Mouse (Mus musculus) heart, postnatal 0 days (tissue): ENCODE data around the gene Dmd. TPM values are rescaled to one million over a fixed set of nuclear protein-coding genes. Genes with fewer than 3 reads are reported as not detected.
A peak's percentile ranks its signal among the peaks of the same experiment; 100 is the strongest.

Experiments used
- ATAC-seq: fragments of 200-750 bp; cut with Nextera tagmentation; 2 replicates; pipeline ENCODE4 v1.8.0; 2017; ENCODE audit warnings: low read depth, moderate number of reproducible peaks, moderate library complexity; ENCODE audit not compliant: insufficient read depth
- DNase-seq: peaks from one replicate; pipeline ENCODE4 v3.0.0-alpha.2; 2016; ENCODE audit warnings: low spot score
- H3K27ac ChIP-seq: fragments of 300-500 bp; sonication (generic); 2 replicates; pipeline ENCODE4 v1.5.1; 2014; ENCODE audit warnings: low read depth, mild to moderate bottlenecking
- H3K27me3 ChIP-seq: fragments of 300-500 bp; sonication (generic); 2 replicates; pipeline ENCODE4 v1.6.1; 2014; ENCODE audit warnings: low read length, mixed read lengths; ENCODE audit not compliant: control insufficient read depth, insufficient read depth
- H3K36me3 ChIP-seq: fragments of 300-500 bp; sonication (generic); replicated peaks from 2 replicates; pipeline ENCODE4 v1.6.1; 2014; ENCODE audit warnings: low read length, mixed read lengths; ENCODE audit not compliant: control insufficient read depth, insufficient read depth
- H3K4me1 ChIP-seq: fragments of 300-500 bp; sonication (generic); 2 replicates; pipeline ENCODE4 v1.6.1; 2014; ENCODE audit warnings: antibody characterized with exemption; ENCODE audit not compliant: control insufficient read depth, insufficient read depth
- H3K4me2 ChIP-seq: fragments of 300-500 bp; sonication (generic); 2 replicates; pipeline ENCODE4 v1.6.1; 2014; ENCODE audit warnings: low read depth, mild to moderate bottlenecking, low read length, moderate library complexity
- H3K4me3 ChIP-seq: fragments of 300-500 bp; sonication (generic); 2 replicates; pipeline ENCODE4 v1.5.1; 2014; ENCODE audit warnings: low read depth, low read length
- H3K9ac ChIP-seq: fragments of 300-500 bp; sonication (generic); replicated peaks from 2 replicates; pipeline ENCODE4 v1.6.1; 2014; ENCODE audit warnings: low read depth, low read length, mixed read lengths
- H3K9me3 ChIP-seq: fragments of 300-500 bp; sonication (generic); replicated peaks from 2 replicates; pipeline ENCODE4 v1.6.1; 2016; ENCODE audit warnings: low read length; ENCODE audit not compliant: control insufficient read depth
- CTCF ChIP-seq: IDR thresholded peaks from 2 replicates; pipeline ENCODE4 v1.5.1; 2016; ENCODE audit warnings: antibody characterized with exemption, control low read depth, low read depth
- EP300 ChIP-seq: IDR thresholded peaks from 2 replicates; pipeline ENCODE4 v1.6.1; 2016; ENCODE audit warnings: antibody characterized with exemption, low read depth
- WGBS: fragments of 180-500 bp; shearing (Covaris S2); extraction: QIAGEN DNeasy Blood & Tissue Kit; methylation state at CpG from one replicate; pipeline ENCODE4 v1.1.7; 2014; 5-methylcytosine and 5-hydroxymethylcytosine counted together
- polyA plus RNA-seq: library from polyadenylated mRNA; unstranded; fragments of >200 nt; fragmentation: Nextera tagmentation; extraction: Ambion mirVana; gene quantifications from 2 replicates; pipeline ENCODE4 v1.2.1, GENCODE M21; 2015
- total RNA-seq: library from RNA; depleted of rRNA; stranded (reverse); fragments of >200 nt; gene quantifications from 2 replicates; pipeline ENCODE4 v1.2.3, GENCODE M21; 2014; ENCODE audit warnings: low replicate concordance

The Dmd gene
- total and polyA plus RNA-seq, 2 experiments from 2014 or later: 25.6 to 85.8 TPM

- H3K4me1 ChIP-seq: no peaks in the 10 kb centered on the region
- no peaks in the 10 kb centered on the region for H3K27me3 ChIP-seq
- H3K4me3 ChIP-seq: no peak overlapping the region
- no peak overlapping the region for H3K9ac ChIP-seq
- TF ChIP-seq EP300 (no peak), CTCF (no peak)
- DNase-seq (no peak), ATAC-seq (no peak)
- no peaks in the 10 kb centered on the region for H3K36me3 ChIP-seq
- H3K4me2 ChIP-seq: no peak overlapping the region
- H3K27ac ChIP-seq: no peak overlapping the region
- H3K9me3 ChIP-seq: no peaks in the 10 kb centered on the region
Measured at GRCm38 (mm10) chrX:85093354-85093753, 2144.7 kb downstream of the Dmd start.

DNA sequence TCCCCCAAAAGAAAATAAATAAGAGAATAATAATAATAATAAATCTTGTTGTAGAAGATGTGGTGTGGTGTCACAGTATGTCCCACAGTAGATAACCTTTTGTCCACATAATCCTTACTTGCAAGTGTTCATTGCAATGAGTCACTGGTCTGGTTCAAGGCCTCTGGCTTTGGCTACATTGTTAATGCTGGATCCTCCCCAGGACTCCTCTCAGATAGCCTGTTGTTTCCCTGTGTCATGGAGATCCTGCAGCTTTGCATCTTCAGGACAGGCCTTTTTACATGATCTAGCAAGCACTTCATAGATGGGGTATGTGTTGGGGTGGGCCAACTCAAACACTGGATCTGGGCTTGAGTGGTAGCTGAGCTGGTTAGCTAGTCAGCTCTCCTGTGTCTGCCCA, 2150.0 kb downstream of the Dmd start:
- Histone ChIP-seq H3K27ac (no peak overlapping the region), H3K9me3 (no peaks in the 10 kb centered on the region)

DNA sequence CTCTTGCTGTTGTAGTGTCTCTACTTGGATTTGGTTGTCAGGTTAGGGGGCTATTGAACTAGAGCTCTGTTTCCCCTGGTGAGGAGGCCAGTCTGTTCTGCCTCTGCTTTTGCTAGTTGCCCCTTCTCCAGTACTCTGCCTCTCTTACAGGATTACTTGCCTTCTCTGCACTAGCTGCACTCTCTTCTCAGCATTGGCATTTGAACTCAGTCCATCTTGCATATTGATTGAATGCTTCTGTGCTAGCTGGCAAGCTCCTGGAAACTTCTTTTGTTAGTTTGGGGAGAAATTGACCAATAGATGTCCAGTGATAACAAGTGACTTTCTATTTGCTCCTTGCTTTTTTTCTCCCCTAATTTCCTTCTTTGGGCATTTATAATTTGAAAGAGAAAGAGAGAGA, 2163.7 kb downstream of the Dmd start:
- no peak overlapping the region for H3K9ac ChIP-seq
- no peaks in the 10 kb centered on the region for H3K9me3 ChIP-seq
- no peaks in the 10 kb centered on the region for H3K36me3 ChIP-seq
- no peak overlapping the region for H3K27ac ChIP-seq
- no peak overlapping the region for H3K4me2 ChIP-seq
- no peak for DNase-seq
- no peaks in the 10 kb centered on the region for H3K27me3 ChIP-seq
- H3K4me3 ChIP-seq: no peak overlapping the region
- no peaks in the 10 kb centered on the region for H3K4me1 ChIP-seq
- no peak for ATAC-seq
- TF ChIP-seq EP300 (no peak), CTCF (no peak)

More for the DNA sequence above, 2150.0 kb downstream of the Dmd start:
- Histone ChIP-seq H3K9ac (no peak overlapping the region), H3K4me3 (no peak overlapping the region), H3K36me3 (no peaks in the 10 kb centered on the region), H3K4me1 (no peaks in the 10 kb centered on the region), H3K4me2 (no peak overlapping the region), H3K27me3 (no peaks in the 10 kb centered on the region)
- DNase-seq (no peak), ATAC-seq (no peak)
- TF ChIP-seq EP300: no peak
- TF ChIP-seq CTCF: no peak

DNA sequence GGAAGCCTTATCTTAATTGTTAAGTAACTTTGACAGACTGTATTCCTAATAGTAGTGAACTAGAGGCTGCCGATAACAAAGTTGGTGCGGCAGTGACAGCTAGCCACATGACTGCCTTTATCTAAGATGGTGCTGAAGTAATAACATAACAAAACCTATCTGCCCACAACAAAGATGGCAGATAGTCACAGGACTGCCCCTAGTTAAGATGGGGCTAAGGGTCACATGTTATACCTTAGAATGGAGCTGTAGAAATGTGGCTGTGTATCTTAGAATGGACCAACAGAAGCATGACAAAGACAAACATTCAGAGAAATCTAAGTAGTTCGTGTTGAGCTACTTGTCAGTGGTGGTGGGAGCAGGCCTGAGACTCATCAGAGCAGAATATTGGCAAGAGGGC, 2184.0 kb downstream of the Dmd start:
- Histone ChIP-seq H3K27ac (no peak overlapping the region), H3K27me3 (no peaks in the 10 kb centered on the region), H3K4me2 (no peak overlapping the region), H3K4me1 (no peaks in the 10 kb centered on the region), H3K9me3 (no peaks in the 10 kb centered on the region), H3K4me3 (no peak overlapping the region), H3K36me3 (no peaks in the 10 kb centered on the region), H3K9ac (no peak overlapping the region)
- DNase-seq (no peak), ATAC-seq (no peak)
- no peak for TF ChIP-seq CTCF
- no peak for TF ChIP-seq EP300
- WGBS: 77% methylated on average over 3 of the region's 3 CpGs

DNA sequence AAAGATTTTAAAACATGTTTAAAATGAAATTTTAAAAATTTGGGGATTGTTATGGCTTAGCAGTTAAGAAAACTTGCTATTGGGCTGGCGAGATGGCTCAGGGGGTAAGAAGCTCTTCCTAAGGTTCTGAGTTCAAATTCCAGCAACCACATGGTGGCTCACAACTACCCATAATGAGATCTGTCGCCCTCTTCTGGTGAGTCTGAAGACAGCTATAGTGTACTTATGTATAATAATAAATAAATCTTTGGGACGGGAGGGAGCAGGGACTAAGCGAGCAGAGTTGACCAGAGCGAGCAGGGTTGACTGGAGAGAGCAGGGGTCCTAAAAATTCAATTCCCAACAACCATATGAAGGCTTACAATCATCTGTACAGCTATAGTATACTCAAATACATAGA, 2188.6 kb downstream of the Dmd start:
- TF ChIP-seq CTCF (no peak), EP300 (no peak)
- no peak overlapping the region for H3K27ac ChIP-seq
- no peaks in the 10 kb centered on the region for H3K36me3 ChIP-seq
- DNase-seq: no peak
- H3K9ac ChIP-seq: no peak overlapping the region
- ATAC-seq: no peak
- no peak overlapping the region for H3K4me3 ChIP-seq
- H3K27me3 ChIP-seq: no peaks in the 10 kb centered on the region
- no peaks in the 10 kb centered on the region for H3K9me3 ChIP-seq
- no peaks in the 10 kb centered on the region for H3K4me1 ChIP-seq
- H3K4me2 ChIP-seq: no peak overlapping the region
- 82% methylated on average over 5 of the region's 5 CpGs for WGBS

- no peaks in the 10 kb centered on the region for H3K27me3 ChIP-seq
- no peak overlapping the region for H3K9ac ChIP-seq
- no peak overlapping the region for H3K4me3 ChIP-seq
- H3K4me1 ChIP-seq: no peaks in the 10 kb centered on the region
- no peaks in the 10 kb centered on the region for H3K36me3 ChIP-seq
- H3K4me2 ChIP-seq: no peak overlapping the region
- no peak for ATAC-seq
- H3K9me3 ChIP-seq: no peaks in the 10 kb centered on the region
- peak; percentile 10; the same call in 1 of the 2 replicates for TF ChIP-seq CTCF
- no peak for TF ChIP-seq EP300
- no peak overlapping the region for H3K27ac ChIP-seq
- no peak for DNase-seq
- WGBS: 61% methylated on average over 2 of the region's 2 CpGs
Measured at GRCm38 (mm10) chrX:85171264-85171663, 2222.6 kb downstream of the Dmd start.
